Mouse (Mus musculus): Measurements from ENCODE around the gene Gm8720.
"Not testable (repeated sequence)": the region's sequence is repeated elsewhere in the genome, so short reads cannot be mapped to it uniquely, and the experiment has no call there.

The Gm8720 gene

DNA sequence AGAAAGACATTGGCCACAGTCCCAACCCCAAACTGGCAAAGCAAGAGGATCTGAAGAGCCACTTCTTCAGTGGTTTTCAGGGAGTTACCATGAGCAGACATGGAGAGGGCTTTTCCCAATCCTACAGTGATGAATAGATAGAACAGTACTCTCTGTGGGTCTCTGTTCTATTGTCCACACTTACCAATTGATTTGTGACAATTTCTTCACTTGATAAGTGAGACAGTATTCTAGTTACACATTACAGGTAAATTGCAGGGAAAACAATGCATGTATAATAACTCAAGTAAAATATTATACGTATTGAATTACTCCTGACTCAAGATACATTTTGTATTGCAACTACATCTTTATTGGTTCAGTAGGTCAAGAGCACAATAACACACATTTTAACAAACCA, at the start of gene Gm8720:
Gm8720 (minus strand) TSS at position 101 of the 400 bp plus-strand sequence.
- DNase-seq (ENCODE audit: low read depth, low spot score): not testable (repeated sequence)

GRCm38 (mm10) chr7:23055240-23055639, 12.0 kb downstream of the Gm8720 start, which contains the start of gene Vmn1r163:
TSS of gene Vmn1r163 (plus strand) at chr7:23055540.
- DNase-seq (ENCODE audit: low read depth, low spot score): not testable (repeated sequence)

GRCm38 (mm10) chr7:23019823-23020222, 47.4 kb downstream of the Gm8720 start, which contains the start of gene Gm4216:
TSS of gene Gm4216 (minus strand) at chr7:23019923.
- DNase-seq (ENCODE audit: low read depth, low spot score): not testable (repeated sequence)
